Mouse (Mus musculus): ENCODE data around the gene Vmn2r85.
"Not testable (repeated sequence)": the region's sequence is repeated elsewhere in the genome, so short reads cannot be mapped to it uniquely, and the experiment has no call there.

DNA sequence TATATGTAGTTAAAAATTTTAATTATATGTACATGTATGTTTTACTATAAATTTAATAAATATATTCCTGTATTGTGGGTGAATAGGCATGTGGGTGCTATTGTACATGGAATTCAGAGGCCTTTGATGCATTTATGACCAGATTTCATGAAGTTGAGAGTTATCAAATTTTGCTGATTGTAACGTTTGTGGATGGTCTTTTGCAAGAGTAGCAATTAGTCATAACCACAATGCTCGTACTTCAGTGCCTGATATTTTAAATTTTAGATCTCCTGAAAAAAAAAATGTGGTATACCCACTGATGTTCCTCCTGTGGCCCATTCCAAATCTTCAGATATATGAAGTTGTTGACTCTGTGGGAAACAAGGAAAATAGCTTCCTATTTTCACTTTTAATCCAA, 7.1 kb downstream of the Vmn2r85 start:
- TF ChIP-seq GABPA (IDR thresholded peaks at IDR 0.05; ENCODE audit: low read depth, low read length); CHD2 (IDR thresholded peaks at IDR 0.05; ENCODE audit: low read length); RAD21 (IDR thresholded peaks at IDR 0.05; ENCODE audit: low read depth, low read length); MEF2A (IDR thresholded peaks at IDR 0.05; ENCODE audit: extremely low read depth, insufficient replicate concordance, low read depth, low read length, poor library complexity, severe bottlenecking); NRF1 (IDR thresholded peaks at IDR 0.05; ENCODE audit: insufficient read depth, low read depth, low read length, poor library complexity, severe bottlenecking); KAT2A (conservative IDR thresholded peaks at IDR 0.05; ENCODE audit: low read depth, low read length); POLR2A (IDR thresholded peaks at IDR 0.05; ENCODE audit: control insufficient read depth in 1 of 2, insufficient read depth in 1 of 2, low read depth in 1 of 2, low read length in 2 of 2, poor library complexity in 1 of 2); CTCF (IDR thresholded peaks at IDR 0.05 in 2 of 3, conservative IDR thresholded peaks at IDR 0.05 in 1 of 3; ENCODE audit: control insufficient read depth in 1 of 3, insufficient read depth in 1 of 3, low read depth in 2 of 3, low read length in 3 of 3, poor library complexity in 1 of 3, severe bottlenecking in 1 of 3); ZC3H11A (IDR thresholded peaks at IDR 0.05; ENCODE audit: low read depth, low read length): not testable (repeated sequence)
